Mouse (Mus musculus): ENCODE measurements around the gene Cyp2j13.
"Not testable (repeated sequence)": the region's sequence is repeated elsewhere in the genome, so short reads cannot be mapped to it uniquely, and the experiment has no call there.

Gene Cyp2j13

GRCm38 (mm10) chr4:96077261-96078125 is at the start of gene Cyp2j13:
Cyp2j13 (minus strand) TSS chr4:96077546.
- DNase-seq (ENCODE audit: low spot score) = no peak

- DNase-seq (ENCODE audit: low spot score) = no peak
Measured at GRCm38 (mm10) chr4:96096841-96097240, 19.5 kb upstream of the Cyp2j13 start.

GRCm38 (mm10) chr4:96091869-96092268 is 14.5 kb upstream of the Cyp2j13 start:
- DNase-seq (ENCODE audit: low spot score) = no peak

GRCm38 (mm10) chr4:96089356-96090048 is 12.2 kb upstream of the Cyp2j13 start:
- not testable (repeated sequence) for DNase-seq (ENCODE audit: low spot score)

- DNase-seq (ENCODE audit: low spot score) = no peak
Measured at GRCm38 (mm10) chr4:96078308-96078707, 962 bp upstream of the Cyp2j13 start.

- no peak for DNase-seq (ENCODE audit: low spot score)
Measured at GRCm38 (mm10) chr4:96062045-96062444, 15.3 kb downstream of the Cyp2j13 start.

- no peak for DNase-seq (ENCODE audit: low spot score)
Measured at GRCm38 (mm10) chr4:96060106-96060505, 17.2 kb downstream of the Cyp2j13 start.

- DNase-seq (ENCODE audit: low spot score) = no peak
Measured at GRCm38 (mm10) chr4:96028412-96028811, 48.9 kb downstream of the Cyp2j13 start.

- DNase-seq (ENCODE audit: low spot score) = no peak
Measured at GRCm38 (mm10) chr4:96022803-96023202, 54.5 kb downstream of the Cyp2j13 start.

GRCm38 (mm10) chr4:96016875-96017274 is 60.5 kb downstream of the Cyp2j13 start:
- DNase-seq (ENCODE audit: low spot score) = no peak

GRCm38 (mm10) chr4:95982221-95982620 is 95.1 kb downstream of the Cyp2j13 start:
- DNase-seq (ENCODE audit: low spot score) = not testable (repeated sequence)
